Mouse (Mus musculus): ENCODE results near the gene Rhot2.

- TF ChIP-seq CTCF (conservative IDR thresholded peaks at IDR 0.05 in 1 of 2, IDR thresholded peaks at IDR 0.05 in 1 of 2; ENCODE audit: low read depth in 2 of 2, low read length in 2 of 2) (no peak), CHD2 (IDR thresholded peaks at IDR 0.05; ENCODE audit: low read length) (no peak), MAFK (IDR thresholded peaks at IDR 0.05; ENCODE audit: insufficient replicate concordance, low read length) (no peak), ETS1 (conservative IDR thresholded peaks at IDR 0.05; ENCODE audit: low read depth, low read length) (no peak), EP300 (IDR thresholded peaks at IDR 0.05; ENCODE audit: low read length) (no peak), MXI1 (IDR thresholded peaks at IDR 0.05; ENCODE audit: low read depth, low read length) (no peak)
These were observed 34.0 kb upstream of the Rhot2 start for GRCm38 (mm10) chr17:25878611-25879180.
